Mouse (Mus musculus) heart, embryonic 16.5 days (tissue): Measurements from ENCODE around the gene Samd4b. TPM values are rescaled to one million over a fixed set of nuclear protein-coding genes. Genes with fewer than 3 reads are reported as not detected.

Experiments used
- ATAC-seq: fragments of 200-750 bp; cut with Nextera tagmentation; replicated peaks from 2 replicates; pipeline ENCODE4 v1.8.0; 2017; ENCODE audit warnings: moderate number of reproducible peaks; ENCODE audit not compliant: insufficient read depth, low FRiP score; ENCODE audit errors: extremely low read depth
- H3K27ac ChIP-seq: fragments of 300-500 bp; sonication (generic); 2 replicates; pipeline ENCODE4 v1.5.1; 2014; ENCODE audit warnings: mild to moderate bottlenecking, low read length, control low read depth, moderate library complexity
- H3K27me3 ChIP-seq: fragments of 300-500 bp; sonication (generic); 2 replicates; pipeline ENCODE4 v1.6.1; 2014; ENCODE audit warnings: low read length, mixed read lengths; ENCODE audit not compliant: control insufficient read depth, insufficient read depth
- H3K36me3 ChIP-seq: fragments of 300-500 bp; sonication (generic); 2 replicates; pipeline ENCODE4 v1.6.1; 2014; ENCODE audit not compliant: control insufficient read depth, insufficient read depth
- H3K4me1 ChIP-seq: fragments of 300-500 bp; sonication (generic); 2 replicates; pipeline ENCODE4 v1.6.1; 2014; ENCODE audit warnings: low read length, mixed read lengths; ENCODE audit not compliant: control insufficient read depth, insufficient read depth
- H3K4me2 ChIP-seq: fragments of 300-500 bp; sonication (generic); 2 replicates; pipeline ENCODE4 v1.6.1; 2014; ENCODE audit warnings: low read depth, mild to moderate bottlenecking, control low read depth, low read length
- H3K4me3 ChIP-seq: fragments of 300-500 bp; sonication (generic); 2 replicates; pipeline ENCODE4 v1.5.1; 2014; ENCODE audit warnings: mild to moderate bottlenecking, control low read depth, low read length
- H3K9ac ChIP-seq: fragments of 300-500 bp; sonication (generic); 2 replicates; pipeline ENCODE4 v1.6.1; 2014; ENCODE audit warnings: low read length, control low read depth
- H3K9me3 ChIP-seq: fragments of 300-500 bp; sonication (generic); replicated peaks from 2 replicates; pipeline ENCODE4 v1.6.1; 2016; ENCODE audit warnings: low read length; ENCODE audit not compliant: control insufficient read depth
- WGBS: fragments of 180-500 bp; shearing (Covaris S2); extraction: QIAGEN DNeasy Blood & Tissue Kit; methylation state at CpG from one replicate; pipeline ENCODE4 v1.1.7; 2014; 5-methylcytosine and 5-hydroxymethylcytosine counted together
- polyA plus RNA-seq: library from polyadenylated mRNA; unstranded; fragments of >200 nt; fragmentation: Nextera tagmentation; extraction: Ambion mirVana; gene quantifications from 2 replicates; pipeline ENCODE4 v1.2.1, GENCODE M21; 2015

Samd4b gene
- polyA plus RNA-seq, 1 experiment from 2014 or later, result 16.0 TPM

DNA sequence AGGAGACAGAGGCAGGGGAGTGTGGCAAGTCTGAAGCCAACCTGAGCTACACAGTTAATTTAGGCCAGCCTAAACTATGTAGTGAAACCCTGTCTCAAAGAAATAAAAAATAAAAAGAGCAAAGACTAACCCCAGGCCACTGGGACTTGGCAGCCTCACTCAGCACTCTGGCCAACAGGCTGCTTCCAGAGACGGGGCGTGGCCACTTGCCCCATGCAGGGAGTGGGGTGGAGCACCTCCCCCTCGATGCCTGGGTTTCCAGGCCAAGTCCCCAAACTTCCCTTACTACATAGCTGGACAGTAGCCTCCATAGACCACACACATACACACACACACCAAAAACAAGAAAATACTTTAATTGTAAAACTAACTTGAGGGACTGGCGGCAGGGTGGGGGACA is 39.5 kb downstream of the Samd4b start:
- H3K4me1 ChIP-seq, result peaks cover 9% of the 10 kb centered on the region; the same call in 1 of the 2 replicates
- peaks cover 20% of the 10 kb centered on the region for H3K36me3 ChIP-seq
- ATAC-seq, result peak; percentile 52
- H3K27ac ChIP-seq, result no peak overlapping the region
- no peaks in the 10 kb centered on the region for H3K9me3 ChIP-seq
- no peaks in the 10 kb centered on the region for H3K27me3 ChIP-seq
- no peak overlapping the region for H3K4me3 ChIP-seq
- 42% methylated on average over 4 of the region's 4 CpGs for WGBS
- no peak overlapping the region for H3K4me2 ChIP-seq
- H3K9ac ChIP-seq, result no peak overlapping the region

DNA sequence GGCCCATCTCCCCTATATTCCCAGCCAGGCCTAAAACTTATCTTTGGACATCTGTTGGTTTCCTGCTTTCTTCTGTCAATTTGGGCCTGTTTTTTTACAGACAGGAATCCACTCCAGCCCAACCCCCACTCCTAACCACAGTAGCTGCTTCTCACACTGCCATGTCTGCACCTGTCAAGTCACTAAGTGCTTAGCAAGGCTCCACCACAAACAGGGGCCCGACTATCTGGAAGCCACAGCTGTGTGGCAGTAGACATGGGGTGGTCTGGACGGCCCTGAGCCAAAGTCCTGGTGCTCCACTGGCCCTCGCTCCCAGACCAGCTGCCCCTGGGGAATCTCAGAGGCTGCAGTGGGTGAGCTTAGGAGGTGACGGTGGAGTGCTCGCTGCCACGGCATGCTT is 40.2 kb downstream of the Samd4b start:
- H3K27me3 ChIP-seq, result no peaks in the 10 kb centered on the region
- peaks cover 9% of the 10 kb centered on the region; the same call in 1 of the 2 replicates for H3K4me1 ChIP-seq
- H3K9ac ChIP-seq, result no peak overlapping the region
- no peak overlapping the region for H3K4me2 ChIP-seq
- no peak overlapping the region for H3K4me3 ChIP-seq
- peaks cover 17% of the 10 kb centered on the region for H3K36me3 ChIP-seq
- peak overlapping the region; percentile 43 for H3K27ac ChIP-seq
- no peaks in the 10 kb centered on the region for H3K9me3 ChIP-seq
- 42% methylated on average over 6 of the region's 6 CpGs for WGBS
- ATAC-seq, result peak; percentile 70

DNA sequence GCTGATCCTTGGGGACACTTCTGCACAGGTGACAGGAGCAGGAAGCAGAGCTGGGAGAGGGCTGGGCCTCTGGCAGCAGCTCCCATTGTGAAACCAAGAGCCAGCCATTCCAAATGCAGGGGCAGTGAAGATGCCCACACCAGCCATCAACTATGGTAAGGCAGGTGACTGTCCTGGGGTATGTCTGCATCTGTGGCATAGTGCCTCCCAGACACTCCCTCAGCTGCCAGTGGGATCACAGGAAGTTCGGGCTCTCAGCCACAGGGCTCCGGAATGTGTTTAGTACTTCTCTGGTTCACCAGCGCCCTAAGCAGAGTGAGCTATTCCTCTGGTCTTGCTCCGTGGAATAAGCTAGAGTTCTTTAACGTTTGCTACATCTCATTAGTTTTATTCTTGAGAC is 40.9 kb downstream of the Samd4b start:
- Histone ChIP-seq H3K4me2 (no peak overlapping the region), H3K36me3 (peaks cover 12% of the 10 kb centered on the region), H3K4me1 (peaks cover 9% of the 10 kb centered on the region; the same call in 1 of the 2 replicates), H3K27me3 (no peaks in the 10 kb centered on the region), H3K9ac (no peak overlapping the region), H3K4me3 (no peak overlapping the region), H3K27ac (peak overlapping the region; percentile 0), H3K9me3 (no peaks in the 10 kb centered on the region)
- no peak for ATAC-seq
- WGBS, result 51% methylated on average over 5 of the region's 5 CpGs

DNA sequence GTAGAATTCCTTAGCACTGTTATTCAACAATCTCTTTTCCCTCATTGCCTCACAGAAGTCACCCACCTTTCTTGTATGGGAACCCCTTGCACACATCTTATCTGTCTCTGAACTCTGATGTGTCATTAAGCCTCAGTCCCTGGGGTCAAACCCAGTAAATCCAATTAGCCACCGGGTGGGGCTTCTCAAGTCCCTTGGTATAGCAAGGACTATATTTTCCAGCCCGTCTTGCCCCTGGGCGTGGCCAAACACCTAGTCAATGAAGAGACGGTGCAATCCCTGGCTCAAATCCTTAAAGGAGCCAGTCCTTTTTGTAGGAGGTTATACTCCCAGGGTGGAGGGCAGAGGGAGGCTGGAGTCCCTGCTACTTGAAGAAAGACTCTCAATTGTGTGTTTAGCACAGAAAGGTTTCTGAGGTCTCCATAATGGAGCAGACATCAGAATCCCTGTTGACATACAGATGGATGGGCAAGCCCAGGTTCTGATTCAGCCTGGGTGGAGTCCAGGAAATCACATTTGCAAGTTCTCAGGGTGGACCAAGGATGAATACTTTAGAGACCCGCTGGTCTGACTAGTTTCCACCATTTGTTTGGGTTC is 41.9 kb downstream of the Samd4b start:
- no peak for ATAC-seq
- Histone ChIP-seq H3K4me1 (peaks cover 9% of the 10 kb centered on the region; the same call in 1 of the 2 replicates), H3K27me3 (no peaks in the 10 kb centered on the region), H3K27ac (no peak overlapping the region), H3K4me2 (no peak overlapping the region), H3K4me3 (no peak overlapping the region), H3K36me3 (peaks cover 7% of the 10 kb centered on the region), H3K9me3 (no peaks in the 10 kb centered on the region), H3K9ac (no peak overlapping the region)
- 15% methylated on average over 5 of the region's 5 CpGs for WGBS

DNA sequence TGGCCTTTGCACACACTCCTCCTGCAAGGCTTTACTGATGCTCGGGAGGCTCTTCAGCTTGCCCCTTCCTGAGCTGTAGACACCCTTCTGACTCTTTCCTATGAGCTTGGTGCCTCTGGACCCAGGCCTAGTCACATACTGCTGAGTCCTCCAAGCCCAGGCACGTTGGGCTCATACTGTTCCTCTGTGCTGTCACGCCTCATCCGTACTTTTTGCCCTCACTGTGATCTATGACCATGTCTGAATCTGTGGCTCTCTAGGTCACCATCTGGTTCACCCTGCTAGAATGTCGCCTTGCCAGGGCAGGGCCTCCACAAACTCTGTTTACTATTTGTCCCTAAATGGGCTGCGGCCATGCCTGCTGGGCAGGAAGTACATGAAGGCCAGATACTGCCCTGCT is 44.9 kb downstream of the Samd4b start:
- no peak for ATAC-seq
- no peaks in the 10 kb centered on the region for H3K36me3 ChIP-seq
- whole genome bisulfite sequencing, result 81% methylated on average over 6 of the region's 6 CpGs

DNA sequence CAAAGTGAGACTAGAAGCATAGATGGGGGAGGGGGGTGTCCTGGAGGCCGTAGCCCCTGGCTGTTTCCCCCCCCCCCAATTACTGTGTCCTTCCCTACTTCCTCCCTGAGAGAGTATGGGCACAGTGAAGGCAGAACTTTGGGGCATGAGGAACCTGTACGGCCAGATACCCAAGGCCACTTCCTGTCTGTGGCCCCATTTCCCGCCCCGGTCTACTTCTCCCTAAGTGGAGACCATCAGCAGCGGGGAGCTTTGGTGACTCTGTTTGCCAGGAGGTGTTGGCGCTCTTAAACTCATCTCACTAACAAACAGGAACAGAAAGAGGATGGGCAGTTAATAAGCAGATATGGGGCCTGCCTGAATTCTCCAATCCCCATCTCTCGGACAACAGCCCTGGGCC is 50.3 kb downstream of the Samd4b start:
- no peak for ATAC-seq
- Histone ChIP-seq H3K4me1 (0 out of 2 replicates have a peak, but pooled peaks cover 3% of the 10 kb centered on the region), H3K27ac (no peak overlapping the region), H3K27me3 (peaks cover 41% of the 10 kb centered on the region), H3K9ac (no peak overlapping the region), H3K4me2 (no peak overlapping the region), H3K9me3 (no peaks in the 10 kb centered on the region), H3K36me3 (no peaks in the 10 kb centered on the region), H3K4me3 (no peak overlapping the region)
- 63% methylated on average over 7 of the region's 7 CpGs for WGBS

More for the DNA sequence above, 44.9 kb downstream of the Samd4b start:
- Histone ChIP-seq H3K9ac (no peak overlapping the region), H3K4me1 (peaks cover 7% of the 10 kb centered on the region; the same call in 1 of the 2 replicates), H3K27ac (no peak overlapping the region), H3K4me3 (no peak overlapping the region), H3K27me3 (peaks cover 2% of the 10 kb centered on the region; the same call in 1 of the 2 replicates), H3K9me3 (no peaks in the 10 kb centered on the region), H3K4me2 (no peak overlapping the region)

DNA sequence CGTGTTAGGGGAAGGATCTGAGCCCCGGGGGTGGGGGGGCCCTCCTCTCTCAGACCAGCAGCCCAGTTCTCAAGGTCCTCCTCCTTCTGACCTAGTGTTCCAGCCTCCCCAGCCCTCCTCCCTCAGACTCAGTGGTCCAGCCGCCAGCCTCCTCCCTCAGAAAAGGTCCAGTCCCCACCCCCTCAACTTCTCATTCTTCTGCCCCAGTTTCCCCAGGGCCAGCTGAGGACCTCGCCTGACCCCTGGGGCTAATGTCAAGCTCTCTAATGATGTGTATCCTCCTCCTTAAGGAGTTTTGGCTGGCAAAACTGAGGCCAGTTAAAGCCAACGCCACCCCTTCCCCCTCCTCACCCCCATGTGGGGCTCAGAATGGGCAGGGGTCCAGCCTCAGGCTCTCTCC is 50.8 kb downstream of the Samd4b start, which contains the start of gene Nccrp1:
TSS of gene Nccrp1 (minus strand) at position 101 of the 400 bp plus-strand sequence.
- ATAC-seq, result no peak
- peak within 1 kb of the TSS; percentile 54 for H3K4me2 ChIP-seq
- peak within 1 kb of the TSS; percentile 18; the same call in 1 of the 2 replicates for H3K4me3 ChIP-seq
- no peaks in the 10 kb centered on the region for H3K9me3 ChIP-seq
- WGBS, result 3% methylated on average over 5 of the region's 5 CpGs
- no peaks in the 10 kb centered on the region for H3K36me3 ChIP-seq
- H3K27ac ChIP-seq, result no peak within 1 kb of the TSS
- 0 out of 2 replicates have a peak, but pooled peaks cover 3% of the 10 kb centered on the region for H3K4me1 ChIP-seq
- H3K9ac ChIP-seq, result no peak within 1 kb of the TSS
- peaks cover 41% of the 10 kb centered on the region for H3K27me3 ChIP-seq

DNA sequence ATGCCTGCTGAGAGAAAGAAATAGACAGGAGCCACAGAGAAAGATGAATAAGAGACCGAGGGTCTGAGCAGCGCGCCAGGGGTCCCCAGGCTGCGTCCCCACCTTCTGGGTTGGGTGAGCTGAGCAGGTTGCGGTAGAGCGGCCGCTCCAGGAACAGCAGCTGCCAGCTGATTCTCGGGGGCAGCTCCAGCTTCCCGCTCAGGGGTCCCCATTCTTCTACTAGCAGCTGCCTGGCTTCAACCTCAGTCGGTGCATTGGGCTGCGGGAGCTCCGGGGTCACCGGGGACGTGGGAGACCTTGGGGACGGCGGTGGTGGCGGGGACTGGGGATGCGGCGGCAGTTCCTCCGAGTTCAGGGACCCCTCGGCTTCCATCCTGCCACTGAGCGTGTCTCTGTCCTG is 51.3 kb downstream of the Samd4b start:
- H3K9me3 ChIP-seq, result no peaks in the 10 kb centered on the region
- 0 out of 2 replicates have a peak, but pooled peaks cover 3% of the 10 kb centered on the region for H3K4me1 ChIP-seq
- no peak overlapping the region for H3K9ac ChIP-seq
- H3K27ac ChIP-seq, result no peak overlapping the region
- 2% methylated on average over 22 of the region's 22 CpGs for WGBS
- peaks cover 41% of the 10 kb centered on the region for H3K27me3 ChIP-seq
- H3K36me3 ChIP-seq, result no peaks in the 10 kb centered on the region
- peak overlapping the region; percentile 18; the same call in 1 of the 2 replicates for H3K4me3 ChIP-seq
- H3K4me2 ChIP-seq, result peak overlapping the region; percentile 54
- no peak for ATAC-seq

DNA sequence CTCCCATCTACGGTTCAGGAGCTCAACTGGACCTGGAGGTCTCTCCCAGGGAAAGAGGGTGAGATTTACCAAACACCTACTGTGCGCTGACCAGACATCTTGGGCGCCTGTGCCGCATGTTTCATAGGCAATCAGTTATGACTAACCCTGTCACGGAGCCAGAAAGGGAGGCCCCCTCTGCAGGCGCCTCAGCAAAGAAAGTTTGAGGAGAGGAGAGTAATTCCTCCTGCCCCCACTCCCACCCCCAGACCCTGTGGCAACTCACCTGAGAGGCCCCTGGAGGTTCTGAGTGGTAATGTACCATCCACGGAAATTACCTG is 52.1 kb downstream of the Samd4b start:
- peaks cover 41% of the 10 kb centered on the region for H3K27me3 ChIP-seq
- no peaks in the 10 kb centered on the region for H3K36me3 ChIP-seq
- H3K4me3 ChIP-seq, result no peak overlapping the region
- H3K9ac ChIP-seq, result no peak overlapping the region
- no peaks in the 10 kb centered on the region for H3K9me3 ChIP-seq
- ATAC-seq, result no peak
- no peak overlapping the region for H3K4me2 ChIP-seq
- 0 out of 2 replicates have a peak, but pooled peaks cover 3% of the 10 kb centered on the region for H3K4me1 ChIP-seq
- WGBS, result 49% methylated on average over 7 of the region's 7 CpGs
- H3K27ac ChIP-seq, result no peak overlapping the region
